Mouse (Mus musculus): ENCODE results near the gene Cln6.

DNA sequence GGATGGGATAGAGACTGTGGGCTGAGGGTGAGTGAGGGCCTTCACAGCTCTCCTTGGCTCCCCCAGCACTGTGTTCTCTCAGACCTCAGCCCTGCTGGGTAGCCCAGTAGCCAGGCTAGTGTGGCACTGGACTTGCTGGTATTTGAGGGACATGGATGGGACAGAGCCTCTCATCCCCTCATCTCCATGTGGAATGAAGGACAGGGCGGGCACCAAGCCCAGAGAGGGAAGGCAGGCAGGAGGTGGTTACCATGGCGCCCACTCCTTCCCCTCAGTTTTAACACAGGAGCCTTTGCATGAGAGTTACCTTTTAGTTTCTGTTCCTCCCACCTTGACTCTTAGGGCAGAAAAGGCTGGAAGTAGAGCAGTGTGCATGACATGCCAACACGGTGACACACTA is 10.1 kb downstream of the Cln6 start:
- TF ChIP-seq CTCF (IDR thresholded peaks at IDR 0.05 in 2 of 3, conservative IDR thresholded peaks at IDR 0.05 in 1 of 3; ENCODE audit: control insufficient read depth in 1 of 3, insufficient read depth in 1 of 3, low read depth in 2 of 3, low read length in 3 of 3, poor library complexity in 1 of 3, severe bottlenecking in 1 of 3): no peak
- TF ChIP-seq GABPA (IDR thresholded peaks at IDR 0.05; ENCODE audit: low read depth, low read length): no peak
- TF ChIP-seq HCFC1 (IDR thresholded peaks at IDR 0.05; ENCODE audit: low read depth, low read length): no peak
- no peak for TF ChIP-seq GATA1 (IDR thresholded peaks at IDR 0.05; ENCODE audit: low read depth, low read length)

Data from MEL (cell line).